Mouse (Mus musculus) adrenal gland, postnatal 10 days (tissue): ENCODE data around the gene Fam53a. TPM values are rescaled to one million over a fixed set of nuclear protein-coding genes. Genes with fewer than 3 reads are reported as not detected.
A peak's percentile ranks its signal among the peaks of the same experiment; 100 is the strongest.

ENCODE experiments used
- DNase-seq: peaks from one replicate; pipeline ENCODE4 v3.0.0; 2021; ENCODE audit warnings: mixed read lengths
- long read RNA-seq, 2 experiments: library from polyadenylated mRNA; stranded (forward); transcript quantifications; one replicate each; pipeline ENCODE4 v2.0.0; 2021
- total RNA-seq, 2 experiments: library from RNA; stranded (reverse); gene quantifications; 2 replicates each; pipeline ENCODE4 v1.2.3; 2021

The Fam53a gene
- 10 to 100 TPM; 25.2 to 28.6 TPM for total RNA-seq
- long read RNA-seq, experiment 1, transcript Fam53a-202 (6 exons, 2,009 nt), result major isoform, 20 of 51 reads
- long read RNA-seq, experiment 1, partial matches to known transcripts, result 2 of 51 reads
- long read RNA-seq, experiment 1, other reads (novel, unspliced or antisense), result 24 of 51 reads
- long read RNA-seq, experiment 2, transcript Fam53a-202 (6 exons, 2,009 nt), result major isoform, 21 of 38 reads
- long read RNA-seq, experiment 2, partial matches to known transcripts, result 1 of 38 reads
- long read RNA-seq, experiment 2, other reads (novel, unspliced or antisense), result 9 of 38 reads

GRCm38 (mm10) chr5:33629301-33629987 lies at the start of gene Fam53a, which contains the start of gene Gm9903:
TSS of gene Fam53a (minus strand) at chr5:33629635.
TSS of gene Gm9903 (plus strand) at chr5:33629925.
- peak; percentile 100 for DNase-seq

GRCm38 (mm10) chr5:33678244-33678643 lies 48.8 kb upstream of the Fam53a start:
- no peak for DNase-seq

DNA sequence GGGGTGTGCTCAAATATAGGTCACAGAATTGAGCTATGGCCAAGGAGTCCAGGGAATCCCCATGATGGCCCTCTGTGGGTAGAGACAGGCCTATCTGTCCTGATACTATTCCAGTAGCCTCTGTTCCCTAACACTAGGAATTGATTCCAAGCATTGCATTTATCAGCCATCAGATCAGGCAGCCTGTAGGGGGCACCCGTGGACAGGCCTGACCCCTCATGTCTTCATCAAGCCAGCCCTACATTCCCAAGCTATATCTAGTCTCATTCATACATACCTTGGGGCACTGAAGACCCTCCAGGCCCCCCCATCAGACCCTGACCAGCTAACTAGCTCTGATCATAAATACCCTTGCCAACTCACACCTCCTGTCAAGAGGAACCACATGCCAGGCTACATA lies 46.5 kb upstream of the Fam53a start:
- peak; percentile 79 for DNase-seq

GRCm38 (mm10) chr5:33674439-33674838 lies 45.0 kb upstream of the Fam53a start:
- no peak for DNase-seq

DNA sequence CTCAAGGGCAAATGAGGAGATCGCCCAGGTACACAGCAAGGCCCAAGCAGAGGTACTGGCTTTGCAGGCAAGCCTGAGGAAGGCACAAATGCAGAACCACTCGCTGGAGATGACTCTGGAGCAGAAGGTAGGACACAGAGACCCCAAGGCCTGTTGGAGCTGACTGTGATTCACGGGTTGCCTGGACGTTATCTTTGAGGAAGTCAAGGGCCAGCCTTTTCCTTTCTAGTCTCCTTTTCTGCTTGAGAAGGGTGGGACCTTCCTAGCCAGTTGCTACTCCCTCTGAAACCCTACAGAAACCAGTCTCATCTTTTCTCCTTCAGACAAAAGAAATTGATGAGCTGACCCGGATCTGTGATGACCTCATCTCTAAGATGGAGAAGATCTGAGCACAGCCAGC lies 42.2 kb upstream of the Fam53a start:
- no peak for DNase-seq

GRCm38 (mm10) chr5:33668223-33668622 lies 38.8 kb upstream of the Fam53a start:
- peak; percentile 38 for DNase-seq

DNA sequence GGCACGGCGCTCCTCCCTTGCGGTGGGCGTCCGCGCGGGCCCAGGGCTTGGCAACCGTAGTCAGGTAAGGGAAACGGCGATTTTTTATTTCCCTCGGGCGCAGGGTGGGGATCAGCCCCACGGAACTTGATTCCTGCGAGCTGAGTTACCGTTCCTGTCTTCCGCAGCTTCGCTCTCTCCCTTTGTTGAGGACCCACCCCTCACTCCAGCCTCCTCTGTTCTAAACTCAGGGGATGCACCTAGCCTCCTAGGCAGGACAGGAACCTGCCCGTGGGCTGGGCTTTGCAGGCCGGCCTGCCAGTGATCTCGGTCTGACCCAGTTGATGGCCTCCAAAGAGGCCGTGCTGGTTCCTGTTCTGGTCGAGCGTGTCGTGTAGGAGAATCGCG lies 29.2 kb upstream of the Fam53a start:
- no peak for DNase-seq

GRCm38 (mm10) chr5:33657787-33658663 lies 28.6 kb upstream of the Fam53a start, which contains the start of the genes Tacc3 and Tmem129:
TSS of gene Tacc3 (plus strand) at chr5:33658128.
TSS of gene Tmem129 (minus strand) at chr5:33658416.
- DNase-seq, result peak; percentile 97

GRCm38 (mm10) chr5:33657251-33657786 lies 27.9 kb upstream of the Fam53a start:
- no peak for DNase-seq

DNA sequence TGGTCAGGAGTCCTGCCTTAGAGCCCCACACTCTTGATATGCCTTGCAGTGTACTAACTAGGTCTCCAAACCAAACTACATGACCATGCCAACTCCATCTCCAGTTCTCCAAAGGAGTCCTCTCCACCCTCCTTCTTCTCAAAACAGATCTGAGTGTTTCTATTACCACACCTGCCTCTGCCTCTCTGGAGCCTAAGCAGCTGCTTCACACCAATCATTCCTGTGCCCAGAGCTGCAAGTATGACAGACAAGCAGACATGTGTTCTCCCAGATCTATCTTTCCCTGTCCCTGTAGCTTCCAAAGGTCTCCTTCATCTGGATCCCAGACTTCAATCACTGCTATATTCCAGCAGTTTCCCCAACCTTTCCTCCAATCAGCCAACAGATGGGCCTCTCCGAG lies 27.3 kb upstream of the Fam53a start:
- DNase-seq, result no peak

DNA sequence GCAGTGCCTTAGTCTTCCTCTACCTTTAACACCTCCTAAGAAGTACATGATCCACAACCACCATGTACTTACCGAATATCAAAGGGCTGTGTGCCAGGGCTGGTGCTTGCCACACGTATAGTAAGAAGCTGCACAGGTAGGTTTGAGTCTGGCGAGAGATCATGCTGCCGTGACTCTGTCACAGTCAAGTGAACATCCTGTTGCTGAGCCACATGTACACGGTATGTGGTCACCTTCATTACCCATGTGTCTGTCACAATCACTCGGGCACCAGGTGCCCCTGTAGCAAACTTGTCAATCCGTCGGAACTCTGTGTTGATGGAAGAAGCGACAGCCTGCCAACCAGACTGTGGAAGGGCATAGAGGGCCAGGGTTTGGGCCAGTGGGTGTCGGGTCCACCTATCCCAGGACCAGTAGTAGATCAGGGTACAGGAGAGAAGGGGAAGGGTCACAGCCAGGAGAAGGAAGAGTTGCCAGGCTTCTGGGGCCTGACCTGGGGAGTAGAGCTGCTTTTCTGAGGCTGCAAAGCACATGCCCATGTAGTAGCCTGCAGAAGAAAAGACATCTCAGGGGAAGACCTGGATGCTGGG lies 25.9 kb upstream of the Fam53a start:
- DNase-seq, result no peak

DNA sequence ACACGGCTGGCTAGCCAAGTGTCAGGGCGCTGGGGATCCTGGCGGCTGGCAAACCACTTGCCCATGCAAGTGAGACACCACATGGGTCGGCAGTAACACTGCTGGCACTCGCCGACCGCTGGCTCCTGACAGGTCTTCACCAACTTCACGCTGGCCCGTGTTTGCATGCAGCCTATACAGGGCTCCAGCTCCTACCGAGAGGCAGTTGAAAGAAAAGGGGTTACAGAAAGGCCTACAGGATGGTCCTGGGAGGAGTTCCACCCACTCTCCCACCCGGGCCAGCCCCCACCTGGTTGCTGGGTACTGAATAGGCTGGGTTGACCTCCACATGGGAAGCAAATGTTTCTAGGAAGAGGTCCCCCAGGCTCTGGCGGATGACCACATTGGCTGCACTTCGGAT lies 25.0 kb upstream of the Fam53a start:
- DNase-seq, result no peak

DNA sequence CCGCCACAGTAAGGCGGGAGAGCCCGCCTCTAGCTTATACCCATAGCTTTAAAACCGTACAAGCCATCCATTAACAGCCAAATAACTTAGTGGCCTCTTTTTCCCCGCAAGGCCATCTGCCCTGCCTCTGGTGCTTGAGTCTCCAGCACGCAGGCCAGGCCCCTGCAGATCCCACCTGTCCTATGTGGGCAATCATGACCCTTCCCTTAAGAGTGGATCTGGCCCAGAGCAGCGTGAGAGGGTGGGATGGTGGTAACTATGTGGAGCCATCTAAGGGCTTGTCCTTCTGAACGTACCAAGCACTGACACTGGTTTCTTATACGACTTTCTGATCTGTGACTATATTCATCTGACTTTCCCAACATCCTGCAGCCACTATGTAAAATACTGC lies 23.3 kb upstream of the Fam53a start:
- no peak for DNase-seq

DNA sequence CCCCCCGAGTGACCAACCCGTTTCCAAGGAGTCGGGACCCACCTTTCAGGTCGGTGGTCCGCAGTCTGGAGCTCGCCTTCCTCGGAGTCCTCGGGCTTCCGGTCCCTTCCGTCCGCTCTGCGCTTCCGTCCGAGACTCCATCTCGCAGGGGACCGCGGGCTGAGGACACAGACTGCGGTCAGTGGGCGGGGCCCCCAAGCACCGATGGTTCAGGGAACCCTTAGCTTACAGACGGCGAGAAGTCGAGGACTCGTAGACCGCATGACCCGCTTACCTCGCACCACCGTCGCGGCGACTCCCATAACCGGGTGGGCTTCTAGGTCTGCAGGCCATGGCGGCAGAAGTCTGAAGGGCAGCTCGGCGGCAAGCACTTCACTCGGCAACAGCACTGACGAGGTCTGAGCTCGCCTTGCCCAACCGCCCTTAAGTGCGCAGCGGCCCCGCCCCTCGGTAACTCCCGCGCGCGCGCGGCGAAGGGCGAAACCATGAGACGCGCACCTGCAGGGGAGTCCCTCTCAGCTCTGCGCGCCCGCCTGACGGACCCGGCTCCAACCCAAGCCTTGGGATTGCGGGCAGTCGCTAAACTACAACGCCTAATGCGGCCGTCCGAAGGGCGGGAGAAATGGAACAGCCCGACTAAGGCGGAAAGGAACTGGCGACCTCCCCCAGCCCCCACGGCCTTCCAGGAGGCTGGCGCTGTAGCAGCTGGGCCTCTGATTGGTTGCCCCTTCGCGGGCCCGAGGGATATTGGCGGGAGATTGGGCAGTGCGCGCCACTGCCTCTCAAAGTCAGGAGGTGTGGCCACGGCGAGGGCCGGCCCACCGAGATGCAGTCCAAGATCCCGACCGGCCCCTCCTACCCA lies 22.7 kb upstream of the Fam53a start, which contains the start of gene Slbp:
Slbp (minus strand) TSS at position 654 of the 862 bp plus-strand sequence.
- peak; percentile 97 for DNase-seq

DNA sequence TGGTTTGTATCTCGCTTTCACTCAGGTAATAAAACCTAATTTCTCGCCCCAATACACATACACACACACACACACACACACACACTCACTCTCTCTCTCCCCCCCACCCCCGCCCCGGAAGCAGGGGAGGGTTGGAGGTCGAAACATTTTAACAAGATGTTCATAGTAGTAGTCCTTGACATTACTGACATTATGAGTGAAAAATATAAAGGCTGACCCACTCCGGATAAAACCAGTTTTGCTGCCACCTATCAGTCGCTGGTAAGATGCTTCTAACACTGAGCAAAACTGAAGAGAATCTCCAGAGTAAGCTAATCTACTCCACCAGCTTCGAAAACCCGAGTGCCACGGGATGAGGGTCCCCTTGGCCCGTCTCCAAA lies 22.1 kb upstream of the Fam53a start:
- no peak for DNase-seq

GRCm38 (mm10) chr5:33651017-33651416 lies 21.6 kb upstream of the Fam53a start:
- no peak for DNase-seq

DNA sequence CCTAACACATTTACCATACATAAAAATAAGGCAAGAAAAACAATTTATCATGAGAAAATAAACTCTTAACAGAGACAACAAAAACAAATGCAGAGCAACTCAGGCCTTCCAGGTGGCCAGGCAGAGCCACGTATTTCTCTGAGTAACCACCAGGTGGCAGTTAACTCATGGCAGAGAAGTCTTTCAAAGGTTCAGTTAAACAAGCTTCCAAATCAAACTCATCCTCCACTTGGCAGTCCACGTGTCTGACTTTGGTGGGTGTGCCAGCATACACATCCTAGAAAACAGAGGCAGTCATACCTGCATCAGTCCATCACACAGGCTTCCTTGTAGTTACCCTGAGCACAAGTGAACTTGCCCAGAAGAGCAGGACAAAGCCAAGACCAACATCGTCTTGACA lies 11.2 kb upstream of the Fam53a start:
- peak; percentile 52 for DNase-seq

DNA sequence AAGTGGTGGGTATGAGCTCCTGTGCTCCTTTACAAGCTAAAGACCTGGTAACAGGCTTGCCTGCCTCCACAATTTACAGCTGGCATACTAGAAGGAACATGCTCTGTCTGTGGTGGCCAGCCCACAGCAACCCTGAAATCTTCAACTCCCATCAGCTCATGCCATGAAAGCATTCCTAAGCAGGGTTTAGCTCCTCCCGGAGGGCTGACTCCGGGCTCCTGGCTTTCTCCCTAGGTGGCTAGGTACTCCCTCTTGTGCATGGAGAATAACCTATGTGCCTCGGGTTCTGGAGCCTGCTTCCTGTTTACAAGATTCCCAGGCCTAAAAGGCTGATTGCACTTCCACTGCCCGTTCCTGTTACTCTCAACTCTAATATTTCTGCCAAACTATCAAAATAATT lies 9.4 kb upstream of the Fam53a start:
- DNase-seq, result no peak

DNA sequence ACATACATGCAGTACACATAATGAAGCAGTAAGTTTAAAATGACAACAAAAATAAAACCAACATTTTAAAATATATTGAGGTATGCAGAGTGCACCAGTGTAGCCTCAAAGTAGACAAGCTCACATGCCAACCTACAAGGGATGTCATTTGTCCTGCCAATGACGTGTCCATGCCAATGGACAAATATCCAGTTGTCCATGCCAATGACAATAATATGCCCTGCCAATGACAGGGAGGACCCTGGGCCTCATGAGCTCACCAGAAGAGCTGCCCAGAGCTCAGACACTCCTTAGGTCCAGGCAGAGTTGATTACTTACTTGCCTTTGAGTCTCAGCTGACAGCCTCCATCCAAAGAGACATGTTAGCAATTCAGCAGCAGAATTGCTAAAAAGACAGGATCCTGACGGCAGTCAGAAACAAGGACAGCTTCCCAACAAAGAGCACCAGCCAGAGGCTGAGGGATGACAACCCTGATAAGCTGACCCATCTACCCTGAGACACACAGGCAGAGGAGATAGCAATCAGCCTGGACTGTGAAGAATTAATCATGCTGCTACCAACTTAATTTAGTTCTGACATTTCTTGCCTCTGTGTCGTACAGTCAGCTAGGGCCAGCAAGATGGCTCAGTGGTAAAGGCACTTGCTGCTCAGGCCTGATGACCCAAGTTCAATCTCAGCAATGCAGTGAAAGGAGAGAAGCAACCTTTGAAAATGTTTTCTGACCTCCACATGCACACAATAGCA lies 8.3 kb upstream of the Fam53a start:
- DNase-seq, result no peak

- DNase-seq, result no peak
Measured at GRCm38 (mm10) chr5:33635361-33635760, 5.9 kb upstream of the Fam53a start.
